Mouse (Mus musculus): ENCODE data around the gene Synj1. TPM values are rescaled to one million over a fixed set of nuclear protein-coding genes. Genes with fewer than 3 reads are reported as not detected.

The Synj1 gene
- polyA plus RNA-seq, 1 experiment: 157 TPM

- H3K4me1 ChIP-seq (ENCODE audit: control insufficient read depth, insufficient read depth, low read length): peaks cover 16% of the 10 kb centered on the region
- H3K4me3 ChIP-seq (ENCODE audit: insufficient read depth, low read length): no peak overlapping the region
- TF ChIP-seq POLR2A (IDR thresholded peaks at IDR 0.05; ENCODE audit: extremely low read depth, insufficient read depth, low read length): no peak
- no peak for TF ChIP-seq CTCF (IDR thresholded peaks at IDR 0.05; ENCODE audit: extremely low read depth, insufficient read depth, low read length)
- H3K27ac ChIP-seq (ENCODE audit: insufficient read depth, low read length): peak overlapping the region; percentile 31; the same call in 1 of the 2 replicates
Observed at GRCm38 (mm10) chr16:90996327-90997243, 14.5 kb downstream of the Synj1 start.

GRCm38 (mm10) chr16:90995498-90995897 lies 15.6 kb downstream of the Synj1 start:
- H3K4me1 ChIP-seq (ENCODE audit: control insufficient read depth, insufficient read depth, low read length): peaks cover 15% of the 10 kb centered on the region
- TF ChIP-seq POLR2A (IDR thresholded peaks at IDR 0.05; ENCODE audit: extremely low read depth, insufficient read depth, low read length) (no peak), CTCF (IDR thresholded peaks at IDR 0.05; ENCODE audit: extremely low read depth, insufficient read depth, low read length) (no peak)
- H3K27ac ChIP-seq (ENCODE audit: insufficient read depth, low read length): no peak overlapping the region
- H3K4me3 ChIP-seq (ENCODE audit: insufficient read depth, low read length): no peak overlapping the region

- H3K4me3 ChIP-seq (ENCODE audit: insufficient read depth, low read length): no peak overlapping the region
- H3K4me1 ChIP-seq (ENCODE audit: control insufficient read depth, insufficient read depth, low read length): peaks cover 14% of the 10 kb centered on the region
- no peak for TF ChIP-seq CTCF (IDR thresholded peaks at IDR 0.05; ENCODE audit: extremely low read depth, insufficient read depth, low read length)
- no peak for TF ChIP-seq POLR2A (IDR thresholded peaks at IDR 0.05; ENCODE audit: extremely low read depth, insufficient read depth, low read length)
- no peak overlapping the region for H3K27ac ChIP-seq (ENCODE audit: insufficient read depth, low read length)
Observed at GRCm38 (mm10) chr16:90995023-90995422, 16.1 kb downstream of the Synj1 start.

GRCm38 (mm10) chr16:90989162-90989561 lies 21.9 kb downstream of the Synj1 start:
- Histone ChIP-seq H3K27ac (ENCODE audit: insufficient read depth, low read length) (no peak overlapping the region), H3K4me1 (ENCODE audit: control insufficient read depth, insufficient read depth, low read length) (peaks cover 5% of the 10 kb centered on the region), H3K4me3 (ENCODE audit: insufficient read depth, low read length) (no peak overlapping the region)
- TF ChIP-seq CTCF (IDR thresholded peaks at IDR 0.05; ENCODE audit: extremely low read depth, insufficient read depth, low read length) (no peak), POLR2A (IDR thresholded peaks at IDR 0.05; ENCODE audit: extremely low read depth, insufficient read depth, low read length) (no peak)

- Histone ChIP-seq H3K4me3 (ENCODE audit: insufficient read depth, low read length) (no peak overlapping the region), H3K27ac (ENCODE audit: insufficient read depth, low read length) (no peak overlapping the region), H3K4me1 (ENCODE audit: control insufficient read depth, insufficient read depth, low read length) (peaks cover 5% of the 10 kb centered on the region)
- TF ChIP-seq CTCF (IDR thresholded peaks at IDR 0.05; ENCODE audit: extremely low read depth, insufficient read depth, low read length): no peak
- no peak for TF ChIP-seq POLR2A (IDR thresholded peaks at IDR 0.05; ENCODE audit: extremely low read depth, insufficient read depth, low read length)
Observed at GRCm38 (mm10) chr16:90988665-90989064, 22.4 kb downstream of the Synj1 start.

- Histone ChIP-seq H3K4me1 (ENCODE audit: control insufficient read depth, insufficient read depth, low read length) (peaks cover 3% of the 10 kb centered on the region), H3K4me3 (ENCODE audit: insufficient read depth, low read length) (no peak overlapping the region), H3K27ac (ENCODE audit: insufficient read depth, low read length) (no peak overlapping the region)
- TF ChIP-seq POLR2A (IDR thresholded peaks at IDR 0.05; ENCODE audit: extremely low read depth, insufficient read depth, low read length): no peak
- TF ChIP-seq CTCF (IDR thresholded peaks at IDR 0.05; ENCODE audit: extremely low read depth, insufficient read depth, low read length): no peak
Observed at GRCm38 (mm10) chr16:90988039-90988438, 23.1 kb downstream of the Synj1 start.

- no peak overlapping the region for H3K4me3 ChIP-seq (ENCODE audit: insufficient read depth, low read length)
- no peak overlapping the region for H3K27ac ChIP-seq (ENCODE audit: insufficient read depth, low read length)
- TF ChIP-seq POLR2A (IDR thresholded peaks at IDR 0.05; ENCODE audit: extremely low read depth, insufficient read depth, low read length): no peak
- no peak for TF ChIP-seq CTCF (IDR thresholded peaks at IDR 0.05; ENCODE audit: extremely low read depth, insufficient read depth, low read length)
- H3K4me1 ChIP-seq (ENCODE audit: control insufficient read depth, insufficient read depth, low read length): peaks cover 1% of the 10 kb centered on the region; the same call in 1 of the 2 replicates
Observed at GRCm38 (mm10) chr16:90971004-90971403, 40.1 kb downstream of the Synj1 start.

GRCm38 (mm10) chr16:90966241-90966640 lies 44.9 kb downstream of the Synj1 start:
- H3K27ac ChIP-seq (ENCODE audit: insufficient read depth, low read length): 0 out of 2 replicates have a peak overlapping the region, but pooled peaks have one; percentile 25
- TF ChIP-seq POLR2A (IDR thresholded peaks at IDR 0.05; ENCODE audit: extremely low read depth, insufficient read depth, low read length) (no peak), CTCF (IDR thresholded peaks at IDR 0.05; ENCODE audit: extremely low read depth, insufficient read depth, low read length) (no peak)
- H3K4me3 ChIP-seq (ENCODE audit: insufficient read depth, low read length): no peak overlapping the region
- no peaks in the 10 kb centered on the region for H3K4me1 ChIP-seq (ENCODE audit: control insufficient read depth, insufficient read depth, low read length)

- Histone ChIP-seq H3K4me1 (ENCODE audit: control insufficient read depth, insufficient read depth, low read length) (no peaks in the 10 kb centered on the region), H3K27ac (ENCODE audit: insufficient read depth, low read length) (no peak overlapping the region), H3K4me3 (ENCODE audit: insufficient read depth, low read length) (no peak overlapping the region)
- TF ChIP-seq POLR2A (IDR thresholded peaks at IDR 0.05; ENCODE audit: extremely low read depth, insufficient read depth, low read length): no peak
- TF ChIP-seq CTCF (IDR thresholded peaks at IDR 0.05; ENCODE audit: extremely low read depth, insufficient read depth, low read length): no peak
Observed at GRCm38 (mm10) chr16:90964302-90964701, 46.8 kb downstream of the Synj1 start.

- TF ChIP-seq POLR2A (IDR thresholded peaks at IDR 0.05; ENCODE audit: extremely low read depth, insufficient read depth, low read length): no peak
- Histone ChIP-seq H3K4me1 (ENCODE audit: control insufficient read depth, insufficient read depth, low read length) (peaks cover under 1% of the 10 kb centered on the region; the same call in 1 of the 2 replicates), H3K4me3 (ENCODE audit: insufficient read depth, low read length) (no peak overlapping the region), H3K27ac (ENCODE audit: insufficient read depth, low read length) (no peak overlapping the region)
Observed at GRCm38 (mm10) chr16:90963866-90964265, 47.2 kb downstream of the Synj1 start.
